Mouse (Mus musculus): ENCODE measurements at regions not wholly inside any gene's neighbourhood (a gene's known extent, or its start where the extent isn't known, plus 50 kb on each side); places are given as distances from the start of the nearest gene placed in this dataset.

GRCm38 (mm10) chr2:45749379-45749778 is 632.2 kb upstream of the Zeb2 start:
- DNase-seq (ENCODE audit: low spot score), result no peak

GRCm38 (mm10) chr2:45747263-45748236 is 630.4 kb upstream of the Zeb2 start:
- no peak for DNase-seq (ENCODE audit: low spot score)

DNA sequence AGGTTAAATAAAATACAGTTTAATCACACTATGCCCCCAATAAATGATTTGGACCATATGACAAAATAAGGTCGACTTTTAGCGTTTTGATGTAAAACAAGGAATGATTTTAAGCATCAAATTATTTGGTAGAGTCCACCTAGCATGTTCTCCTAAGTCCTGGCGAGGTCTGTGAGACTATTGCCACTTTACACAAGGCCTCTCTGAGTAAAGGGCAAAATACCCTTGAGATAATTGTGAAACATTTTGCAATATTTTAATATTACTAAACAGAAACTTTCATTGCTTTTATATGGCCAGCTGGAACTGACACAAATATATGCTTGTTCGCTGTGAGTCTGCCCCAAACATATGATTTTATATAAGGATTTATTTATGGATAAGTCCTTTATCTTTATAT is 629.4 kb upstream of the Zeb2 start:
- DNase-seq (ENCODE audit: low spot score), result no peak

DNA sequence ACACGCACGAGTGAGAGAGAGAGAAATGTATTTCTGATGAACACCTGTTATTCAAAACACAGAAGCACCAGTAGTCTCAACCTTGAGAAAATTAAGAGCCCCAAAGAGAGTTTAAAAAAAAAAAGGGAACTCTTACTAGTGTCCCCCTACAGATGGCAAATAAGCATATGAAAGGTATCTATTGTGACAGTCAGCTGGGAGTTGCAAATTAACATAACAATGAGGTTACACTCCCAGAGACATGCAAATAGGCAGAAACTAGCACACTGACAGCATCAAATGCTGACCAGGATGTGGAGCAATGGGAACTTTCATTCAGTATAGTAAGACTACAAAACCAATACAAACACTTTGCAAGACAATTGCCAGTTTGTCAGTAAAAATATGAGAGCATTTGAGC is 619.1 kb upstream of the Zeb2 start:
- DNase-seq (ENCODE audit: low spot score), result no peak

DNA sequence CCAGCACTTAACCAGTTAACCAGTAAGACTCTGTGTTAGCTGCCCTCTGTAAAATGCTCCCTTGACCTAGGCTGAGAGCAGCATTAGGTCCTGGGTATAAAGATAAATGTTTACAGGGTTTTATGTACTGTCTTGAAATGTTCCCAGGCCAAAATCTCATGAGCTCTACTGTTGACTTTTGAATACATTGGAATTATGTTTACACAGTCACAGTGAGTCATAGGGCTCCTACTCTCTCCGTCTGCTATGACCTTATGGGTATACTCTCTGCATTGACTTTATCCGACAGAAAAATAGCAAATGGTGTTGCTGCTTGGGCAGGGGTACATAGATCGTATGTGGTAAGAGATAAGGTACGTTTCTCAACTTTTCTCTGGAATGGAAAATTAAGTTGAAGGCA is 596.8 kb upstream of the Zeb2 start:
- DNase-seq (ENCODE audit: low spot score), result no peak

DNA sequence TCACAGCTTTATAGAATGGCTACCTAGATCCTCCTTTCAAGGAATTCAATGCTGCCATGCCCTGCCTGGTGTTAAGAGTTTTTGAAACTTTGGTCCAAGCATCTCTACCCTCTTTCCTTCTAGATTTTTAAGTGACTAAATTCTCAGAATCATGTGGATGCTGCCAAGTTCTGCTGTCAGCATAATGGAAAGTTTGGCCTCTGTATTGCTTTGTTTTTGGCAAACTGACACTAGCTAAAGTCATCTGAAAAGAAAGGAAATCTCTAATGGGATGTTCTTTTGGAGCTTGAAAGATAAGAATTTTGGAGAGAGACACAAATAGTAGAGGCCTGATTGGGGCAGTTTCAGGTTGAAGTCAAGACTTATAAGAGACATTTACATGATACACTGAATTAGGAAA is 589.8 kb upstream of the Zeb2 start:
- no peak for DNase-seq (ENCODE audit: low spot score)

DNA sequence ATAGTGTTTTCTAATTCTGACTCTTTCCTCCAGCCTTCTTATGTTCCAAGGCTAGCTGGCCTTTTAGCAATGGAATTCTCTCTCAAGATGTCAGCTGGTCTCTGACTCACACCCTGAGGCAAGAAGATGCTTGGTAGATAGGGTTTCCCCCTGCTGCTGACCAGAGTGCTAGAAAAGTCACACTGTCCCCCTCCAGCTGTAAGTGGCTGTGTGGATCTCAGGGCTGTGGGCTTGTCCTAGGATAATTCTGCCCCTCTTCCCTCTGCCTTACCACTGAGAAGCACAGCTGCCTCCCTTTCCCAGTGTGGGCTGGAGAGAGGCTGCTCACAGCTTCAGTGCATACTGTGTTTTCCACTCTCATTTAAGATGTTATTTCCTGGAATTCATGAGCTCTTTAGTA is 585.3 kb upstream of the Zeb2 start:
- no peak for DNase-seq (ENCODE audit: low spot score)

DNA sequence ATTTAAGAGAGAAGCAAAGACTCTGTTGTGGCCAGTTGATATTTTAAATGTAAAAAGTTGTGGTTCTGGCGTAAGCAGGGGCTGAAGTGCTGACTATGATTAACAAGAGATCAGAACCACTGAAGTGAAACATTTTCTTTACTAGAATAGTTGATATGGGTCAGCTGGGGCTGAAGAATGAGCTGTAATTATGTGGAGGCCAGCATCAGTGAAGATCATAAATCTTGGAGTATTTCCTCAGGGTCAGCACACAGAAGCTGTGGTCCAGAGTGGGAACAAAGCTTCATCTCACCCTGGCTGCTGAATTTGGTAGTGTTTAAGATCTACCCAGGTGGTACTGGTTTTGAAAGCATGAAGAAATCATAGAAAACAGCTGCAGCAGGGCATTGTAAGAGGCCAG is 583.4 kb upstream of the Zeb2 start:
- DNase-seq (ENCODE audit: low spot score), result no peak

DNA sequence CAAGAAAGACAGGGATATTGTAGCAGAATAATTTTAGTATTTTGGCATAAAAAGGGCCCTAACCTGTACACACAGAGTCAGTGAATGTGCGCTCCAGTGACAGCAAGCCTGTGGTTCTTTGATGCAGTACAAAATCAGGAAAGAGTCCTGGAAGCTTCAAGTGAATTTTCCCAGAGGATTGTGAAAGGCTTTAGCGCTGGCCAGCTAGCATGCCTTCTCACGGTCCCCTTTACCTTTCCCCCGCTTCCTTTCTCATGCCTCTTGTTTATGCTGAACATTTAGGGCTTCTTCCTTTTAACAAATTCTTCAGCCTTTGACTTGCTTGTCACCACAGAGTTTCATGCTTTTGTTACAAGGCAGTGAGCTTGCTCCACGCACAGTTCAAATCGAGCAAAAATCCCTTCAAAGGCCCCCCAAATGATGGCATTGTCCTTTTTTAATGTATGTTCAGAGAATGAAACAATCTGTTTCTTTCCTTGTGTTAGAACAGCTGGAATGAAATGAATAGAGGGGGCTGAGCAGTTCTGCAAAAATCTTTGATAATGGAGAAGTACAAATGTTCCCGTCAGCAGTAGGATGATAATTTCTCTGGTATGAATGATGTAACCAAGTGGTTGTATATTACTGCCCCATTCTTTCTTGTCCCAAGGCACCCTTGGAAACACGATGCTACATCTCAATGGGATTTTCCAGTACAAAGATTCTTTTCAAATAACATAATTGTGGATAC is 576.3 kb upstream of the Zeb2 start:
- DNase-seq (ENCODE audit: low spot score), result no peak

- DNase-seq (ENCODE audit: low spot score), result no peak
Observed at GRCm38 (mm10) chr2:45692819-45693218, 575.6 kb upstream of the Zeb2 start.

DNA sequence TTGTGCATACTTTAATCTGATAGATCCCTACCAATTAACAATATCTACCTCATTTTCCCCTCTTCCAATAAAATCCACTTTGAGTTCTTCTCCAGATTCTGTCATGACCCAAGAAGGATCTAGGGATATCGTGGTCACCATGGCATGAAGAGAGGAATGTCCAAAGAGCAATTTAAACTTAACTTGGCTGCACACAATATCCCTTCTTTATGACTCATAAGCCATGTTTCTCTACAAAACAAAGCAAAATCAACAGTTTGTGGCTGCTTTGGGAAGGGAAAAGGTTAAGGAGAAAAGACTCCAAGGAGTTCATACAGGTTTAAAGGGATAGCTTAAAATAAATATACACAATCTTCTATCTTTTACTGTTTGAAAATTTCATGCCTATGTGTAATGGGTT is 571.8 kb upstream of the Zeb2 start:
- DNase-seq (ENCODE audit: low spot score), result no peak

DNA sequence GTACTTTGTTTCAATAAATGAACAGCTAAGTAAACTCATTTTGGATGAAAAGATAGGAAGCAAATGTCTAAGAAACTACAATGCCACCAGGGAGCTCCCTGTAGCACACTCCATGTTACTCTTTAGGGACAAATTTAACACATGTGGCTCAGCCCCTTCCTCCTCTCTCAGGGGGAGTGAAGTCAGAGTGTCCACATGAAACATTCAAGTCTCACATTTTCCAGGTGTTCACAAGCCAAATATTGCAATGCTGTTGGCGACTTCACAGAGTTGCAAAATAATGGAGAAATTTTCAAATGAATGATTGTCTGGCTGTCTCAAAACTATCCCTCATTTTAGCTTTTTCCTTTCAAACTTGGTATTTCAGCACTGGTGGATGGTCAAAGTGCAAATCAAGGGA is 564.1 kb upstream of the Zeb2 start:
- no peak for DNase-seq (ENCODE audit: low spot score)

- no peak for DNase-seq (ENCODE audit: low spot score)
Observed at GRCm38 (mm10) chr2:45679101-45679895, 562.1 kb upstream of the Zeb2 start.

- no peak for DNase-seq (ENCODE audit: low spot score)
Observed at GRCm38 (mm10) chr2:45678685-45679084, 561.5 kb upstream of the Zeb2 start.

DNA sequence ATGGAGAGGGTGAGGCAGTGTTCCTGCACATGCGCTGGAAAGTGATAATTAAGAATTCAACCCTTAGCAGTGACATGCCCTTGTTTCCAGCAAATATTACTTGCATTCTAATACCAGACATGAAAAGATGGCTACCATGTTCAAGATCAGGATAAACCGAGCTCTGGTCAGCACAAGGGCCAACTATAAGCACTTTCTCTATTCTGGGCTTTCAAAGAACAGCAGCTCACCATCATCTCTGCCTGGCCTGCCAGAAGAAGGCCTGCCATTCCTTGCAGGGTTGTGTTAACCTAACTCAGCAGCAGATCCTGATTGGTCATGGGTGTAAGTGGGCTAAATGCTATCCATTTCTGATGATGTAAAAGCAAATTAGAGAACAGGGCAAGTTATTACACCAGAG is 558.6 kb upstream of the Zeb2 start:
- no peak for DNase-seq (ENCODE audit: low spot score)

DNA sequence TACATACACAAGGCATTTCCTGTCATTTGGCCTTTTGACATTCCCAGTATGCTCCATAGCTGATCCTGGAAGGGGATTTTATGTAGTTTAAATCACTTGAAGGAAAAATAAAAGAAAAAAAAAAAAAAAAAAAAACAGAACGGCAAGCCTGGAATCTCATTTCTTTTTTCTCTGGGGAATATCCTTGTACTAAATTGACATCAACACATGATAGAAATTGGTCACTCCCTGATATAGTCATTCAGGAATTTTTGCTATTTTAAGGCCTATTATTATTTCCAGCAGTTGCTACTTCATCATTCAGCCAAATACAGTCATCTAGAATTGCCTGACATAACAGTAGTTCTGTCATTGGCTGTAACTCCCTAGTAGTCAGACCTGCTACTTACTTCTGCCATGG is 538.8 kb upstream of the Zeb2 start:
- DNase-seq (ENCODE audit: low spot score), result no peak

DNA sequence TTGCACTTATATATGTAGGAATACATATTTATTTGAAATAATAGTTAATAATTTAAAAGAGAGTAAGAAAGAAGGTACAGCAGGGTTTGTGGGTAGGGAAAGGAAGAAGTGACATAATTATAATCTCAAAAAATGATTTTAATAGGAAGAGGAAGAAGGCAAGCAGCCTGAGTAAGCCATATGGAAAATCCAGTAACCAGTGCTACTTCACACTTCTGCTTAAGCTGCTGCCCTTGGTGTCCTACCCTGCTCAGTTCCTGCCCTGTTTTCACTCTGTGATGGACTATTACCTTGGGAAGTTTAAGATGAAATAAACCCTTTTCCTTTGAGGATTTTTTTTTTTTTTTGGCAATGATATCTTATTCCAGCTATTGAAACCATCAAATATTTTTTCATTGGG is 537.5 kb upstream of the Zeb2 start:
- DNase-seq (ENCODE audit: low spot score), result no peak

GRCm38 (mm10) chr2:45652977-45653376 is 535.8 kb upstream of the Zeb2 start:
- DNase-seq (ENCODE audit: low spot score), result no peak

GRCm38 (mm10) chr2:45650271-45650985 is 533.2 kb upstream of the Zeb2 start:
- DNase-seq (ENCODE audit: low spot score), result no peak

GRCm38 (mm10) chr2:45647846-45648245 is 530.7 kb upstream of the Zeb2 start:
- no peak for DNase-seq (ENCODE audit: low spot score)

GRCm38 (mm10) chr2:45630081-45630480 is 512.9 kb upstream of the Zeb2 start:
- no peak for DNase-seq (ENCODE audit: low spot score)

DNA sequence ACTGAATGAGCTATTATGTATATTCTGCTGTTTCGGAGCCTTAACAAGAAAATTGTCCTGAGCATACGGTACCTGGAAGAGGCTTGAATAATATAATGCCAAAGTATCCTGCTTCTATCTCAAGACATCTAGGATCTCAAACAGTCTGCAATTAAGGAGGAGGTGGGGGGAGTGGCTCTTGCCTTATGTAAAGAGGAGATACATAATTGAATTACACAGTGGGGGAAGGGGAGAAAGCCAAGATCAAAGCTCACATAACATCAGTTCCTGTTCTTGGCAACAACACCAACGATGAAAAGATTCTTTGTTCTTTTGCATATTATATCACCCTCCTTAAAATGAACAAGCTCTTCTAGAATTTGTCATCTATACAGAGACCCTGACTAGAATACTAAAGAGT is 512.4 kb upstream of the Zeb2 start:
- no peak for DNase-seq (ENCODE audit: low spot score)

Measured in testis, postnatal 10 days (tissue).